Mouse (Mus musculus) lung, adult 2 months (tissue): ENCODE results near the gene Hsf5. TPM values are rescaled to one million over a fixed set of nuclear protein-coding genes. Genes with fewer than 3 reads are reported as not detected.

Source experiments
- DNase-seq: peaks from one replicate; pipeline ENCODE4 v3.0.0; 2022
- H3K4me1 ChIP-seq: fragments of 200-500 bp; 2 replicates; pipeline ENCODE4 v1.6.1; 2011; ENCODE audit warnings: low read length; ENCODE audit not compliant: control insufficient read depth, insufficient read depth
- H3K4me3 ChIP-seq: fragments of 200-500 bp; replicated peaks from 2 replicates; pipeline ENCODE3; 2011; ENCODE audit warnings: low read depth, mild to moderate bottlenecking, control low read depth, low read length; ENCODE audit errors: extremely low read depth
- CTCF ChIP-seq: fragments of 200-500 bp; IDR thresholded peaks from 2 replicates; pipeline ENCODE4 v1.5.1; 2011; ENCODE audit warnings: mild to moderate bottlenecking, low read length, control low read depth; ENCODE audit not compliant: insufficient read depth
- POLR2A ChIP-seq: fragments of 200-500 bp; IDR thresholded peaks from 2 replicates; pipeline ENCODE4 v1.6.1; 2011; ENCODE audit warnings: low read depth, mild to moderate bottlenecking, control low read depth, low read length, borderline replicate concordance; ENCODE audit errors: extremely low read depth
- WGBS: fragments of 180-500 bp; shearing (Covaris S2); methylation state at CpG from one replicate; pipeline ENCODE4 v1.1.7; 2018; 5-methylcytosine and 5-hydroxymethylcytosine counted together
- polyA plus RNA-seq: library from polyadenylated mRNA; depleted of rRNA; stranded (reverse); fragments of >200 nt; gene quantifications from 2 replicates; pipeline ENCODE4 v1.2.3, GENCODE M21; 2012; rRNA removed

Hsf5 gene
- polyA plus RNA-seq, 1 experiment: 0.02 TPM

GRCm38 (mm10) chr11:87697131-87697682 is 80.2 kb downstream of the Hsf5 start:
- TF ChIP-seq CTCF (no peak), POLR2A (no peak)
- DNase-seq: no peak
- 60% methylated on average over 14 of the region's 14 CpGs for whole genome bisulfite sequencing
- Histone ChIP-seq H3K4me1 (no peaks in the 10 kb centered on the region), H3K4me3 (no peak overlapping the region)

DNA sequence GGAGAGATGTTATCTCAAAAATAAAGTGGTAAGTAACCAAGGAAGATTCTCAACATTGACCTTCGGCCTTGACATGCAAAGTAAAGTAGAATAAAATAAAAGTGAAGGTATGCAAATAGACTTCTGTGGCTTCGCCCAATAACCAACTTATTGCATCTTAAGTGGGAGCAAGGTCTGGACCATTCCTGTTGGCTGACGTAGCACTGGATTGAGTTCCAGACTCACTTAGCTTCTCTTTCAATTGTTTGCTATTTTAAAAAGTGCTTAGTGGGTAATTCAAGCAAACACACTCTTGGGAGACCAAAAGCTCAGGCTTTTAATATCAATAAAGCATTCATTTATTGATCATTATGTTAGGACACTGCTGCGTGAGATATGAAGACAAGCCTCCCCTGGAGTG is 81.2 kb downstream of the Hsf5 start:
- TF ChIP-seq CTCF (no peak), POLR2A (no peak)
- no peak for DNase-seq
- WGBS: 67% methylated on average over 4 of the region's 4 CpGs
- Histone ChIP-seq H3K4me1 (no peaks in the 10 kb centered on the region), H3K4me3 (no peak overlapping the region)

DNA sequence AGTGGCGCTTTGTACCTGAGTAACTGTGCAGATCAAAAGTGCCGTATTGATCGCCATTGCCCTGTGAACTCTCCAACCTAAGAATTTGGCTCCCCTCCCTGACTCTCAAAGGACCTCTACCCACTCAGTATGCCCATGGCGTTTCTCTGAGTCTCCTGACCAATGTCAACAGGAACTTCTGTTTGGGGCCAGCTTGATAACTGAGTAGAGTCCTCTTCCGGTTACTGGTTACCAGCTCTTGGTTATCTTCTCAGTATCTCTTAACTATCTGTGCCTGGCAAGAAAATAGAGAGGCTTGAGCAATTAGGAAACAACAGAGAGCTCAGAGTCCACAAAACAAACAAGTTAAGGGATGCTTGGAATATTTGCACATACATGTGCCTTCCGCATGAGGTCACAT is 84.1 kb downstream of the Hsf5 start:
- no peak overlapping the region for H3K4me3 ChIP-seq
- no peak for DNase-seq
- TF ChIP-seq POLR2A (no peak), CTCF (no peak)
- H3K4me1 ChIP-seq: no peaks in the 10 kb centered on the region
- whole genome bisulfite sequencing: 71% methylated on average over 6 of the region's 6 CpGs

DNA sequence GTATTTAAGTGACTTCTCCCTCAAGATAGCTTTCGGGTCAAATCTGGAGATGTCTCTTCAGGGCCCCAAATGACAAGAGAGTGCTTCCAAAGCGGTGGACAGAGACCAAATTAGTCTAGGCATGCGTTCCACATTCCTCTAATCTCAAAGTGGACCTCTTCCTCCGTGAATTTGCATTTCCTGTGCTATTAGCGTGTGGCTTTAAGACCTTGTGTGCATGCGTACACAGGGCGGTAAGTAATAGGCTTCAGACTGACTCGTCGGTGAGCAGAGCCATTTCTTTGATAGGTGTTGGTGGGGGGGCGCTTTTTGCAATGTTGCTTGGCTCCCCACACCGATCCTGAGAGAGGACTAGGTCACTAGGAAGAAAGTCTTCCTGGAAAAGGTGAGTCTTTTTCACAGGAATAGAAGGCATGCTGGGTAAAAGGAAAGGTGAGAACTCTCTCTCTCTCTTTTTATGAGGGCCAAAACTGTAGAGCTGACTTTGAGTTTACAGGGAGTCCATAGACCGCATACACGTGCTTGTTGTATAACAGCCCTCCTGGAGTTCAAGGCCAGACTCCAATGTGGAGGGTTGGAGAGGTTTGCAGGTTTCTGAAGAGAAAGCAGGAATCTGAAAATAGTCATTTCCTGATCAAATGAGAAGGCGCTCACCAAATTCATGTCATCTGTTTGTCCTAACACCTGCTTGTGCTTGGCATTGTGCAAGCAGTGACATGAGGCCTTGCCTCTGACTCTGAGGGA is 85.1 kb downstream of the Hsf5 start:
- 57% methylated on average over 14 of the region's 14 CpGs for WGBS
- DNase-seq: no peak
- no peak for TF ChIP-seq CTCF
- TF ChIP-seq POLR2A: no peak
- H3K4me3 ChIP-seq: no peak overlapping the region
- no peaks in the 10 kb centered on the region for H3K4me1 ChIP-seq

GRCm38 (mm10) chr11:87703654-87704053 is 86.7 kb downstream of the Hsf5 start:
- 82% methylated on average over 5 of the region's 5 CpGs for WGBS
- no peak for DNase-seq
- H3K4me3 ChIP-seq: no peak overlapping the region

GRCm38 (mm10) chr11:87704289-87704688 is 87.3 kb downstream of the Hsf5 start:
- WGBS: 62% methylated on average over 9 of the region's 9 CpGs
- DNase-seq: no peak
- H3K4me1 ChIP-seq: no peaks in the 10 kb centered on the region
- H3K4me3 ChIP-seq: no peak overlapping the region
- TF ChIP-seq CTCF (no peak), POLR2A (no peak)

More at GRCm38 (mm10) chr11:87703654-87704053, 86.7 kb downstream of the Hsf5 start:
- H3K4me1 ChIP-seq: no peaks in the 10 kb centered on the region
- TF ChIP-seq CTCF (no peak), POLR2A (no peak)

- 46% methylated on average over 8 of the region's 8 CpGs for WGBS
- Histone ChIP-seq H3K4me1 (no peaks in the 10 kb centered on the region), H3K4me3 (no peak overlapping the region)
- TF ChIP-seq POLR2A (no peak), CTCF (no peak)
- no peak for DNase-seq
These were observed 90.6 kb downstream of the Hsf5 start for GRCm38 (mm10) chr11:87707570-87707969.

DNA sequence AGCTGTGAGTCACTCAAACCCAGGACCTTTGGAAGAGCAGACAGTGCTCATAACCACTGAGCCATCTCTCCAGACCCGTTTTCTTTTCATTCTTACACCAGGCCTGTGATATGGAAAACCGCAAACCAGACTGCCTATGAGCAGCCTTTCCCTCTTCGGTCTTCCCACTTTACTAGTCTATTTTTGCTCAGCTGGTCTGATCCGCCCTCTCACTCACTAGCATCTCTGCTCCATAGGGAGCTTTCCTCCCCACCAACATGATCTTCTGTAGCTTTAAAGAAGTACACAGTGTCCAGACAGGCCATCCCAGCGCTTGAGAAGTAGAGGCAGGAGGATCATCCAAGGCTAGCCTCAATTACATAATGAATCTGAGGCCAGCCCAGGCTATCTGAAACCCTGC is 92.0 kb downstream of the Hsf5 start:
- TF ChIP-seq CTCF: no peak
- TF ChIP-seq POLR2A: no peak
- no peak overlapping the region for H3K4me3 ChIP-seq

More for the DNA sequence above, 92.0 kb downstream of the Hsf5 start:
- DNase-seq: no peak
- 66% methylated on average over 5 of the region's 5 CpGs for WGBS
- no peaks in the 10 kb centered on the region for H3K4me1 ChIP-seq

Other genes with a start within 250 kb of the Hsf5 start
- gene Rad51c, start 212.2 kb upstream of the Hsf5 start, polyA plus RNA-seq: 0.36 and 0.44 TPM in 2 replicates
- gene Tex14, start 212.1 kb upstream of the Hsf5 start, polyA plus RNA-seq: 0.39 and 0.45 TPM in 2 replicates
- gene Gm11492, start 50.5 kb upstream of the Hsf5 start, polyA plus RNA-seq: not detected in 2 replicates
- gene Sept4, start 48.3 kb upstream of the Hsf5 start, polyA plus RNA-seq: 149 and 238 TPM in 2 replicates
- 21.0 and 22.1 TPM in 2 replicates for gene Mtmr4, start 25.0 kb upstream of the Hsf5 start, polyA plus RNA-seq
- gene Rnf43, start 45.6 kb downstream of the Hsf5 start, polyA plus RNA-seq: 10.5 and 12.6 TPM in 2 replicates
- 44.7 and 73.4 TPM in 2 replicates for gene Supt4a, start 120.4 kb downstream of the Hsf5 start, polyA plus RNA-seq
- gene Tspoap1, start 143.4 kb downstream of the Hsf5 start, polyA plus RNA-seq: 5.8 TPM in 2 replicates
- 0.11 and 0.60 TPM in 2 replicates for gene Mpo, start 176.4 kb downstream of the Hsf5 start, polyA plus RNA-seq
- 0.85 TPM in 1 of 2 replicates, not detected in the other for gene Lpo, start 211.1 kb downstream of the Hsf5 start, polyA plus RNA-seq
- gene Mks1, start 236.1 kb downstream of the Hsf5 start, polyA plus RNA-seq: 8.5 and 10.0 TPM in 2 replicates